Mouse (Mus musculus): ENCODE results near the gene Olfr1156. TPM values are rescaled to one million over a fixed set of nuclear protein-coding genes. Genes with fewer than 3 reads are reported as not detected.

Olfr1156 gene
- total RNA-seq (2021) = under 1 TPM in 1 of 2 experiments, not detected in 1; 0.15 TPM
- long read RNA-seq, experiment 1 = 0 reads
- long read RNA-seq, experiment 2 = 0 reads

DNA sequence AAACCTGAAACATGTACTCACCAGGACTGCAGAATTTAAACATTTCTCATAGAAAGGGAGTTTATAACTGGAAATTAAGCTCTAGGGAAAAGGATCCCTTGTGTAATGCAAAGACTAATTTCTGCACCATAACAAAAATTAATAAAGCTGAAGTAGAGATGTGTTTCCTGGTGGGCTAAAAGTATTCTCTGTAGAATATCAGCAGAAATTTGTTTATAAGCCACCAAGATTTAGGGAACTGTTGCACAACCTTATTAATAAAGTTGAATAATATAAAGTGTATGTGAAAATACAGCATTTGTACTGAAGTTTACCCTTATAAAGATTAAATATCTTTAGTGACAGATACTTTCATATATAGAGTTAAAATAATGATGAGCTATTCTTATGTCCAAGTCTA, at the start of gene Olfr1156:
Gene Olfr1156, minus strand, starts transcription at position 101 of the 400 bp plus-strand sequence.
- no peak for TF ChIP-seq CTCF (conservative IDR thresholded peaks at IDR 0.05)
- no peak for DNase-seq (ENCODE audit: low spot score in 2 of 2)
- Histone ChIP-seq H3K4me3 (no peak within 1 kb of the TSS), H3K27ac (no peak within 1 kb of the TSS)

DNA sequence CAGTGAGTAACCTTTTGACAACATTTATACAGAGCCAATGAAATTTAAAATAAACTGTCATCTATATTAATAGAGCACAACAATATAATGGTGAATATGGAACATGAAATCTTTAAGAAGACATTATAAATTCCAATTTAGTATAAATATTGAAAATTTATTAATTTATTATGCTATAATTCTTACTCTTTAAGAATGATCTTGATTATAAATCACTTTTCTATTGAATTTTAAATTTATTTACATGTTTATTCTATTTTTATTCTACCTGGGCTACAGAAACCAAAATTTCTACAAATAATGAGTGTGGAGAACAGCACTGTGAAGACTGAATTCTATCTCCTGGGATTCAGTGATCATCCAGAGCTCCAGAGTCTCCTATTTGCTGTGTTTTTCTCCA, 36.9 kb upstream of the Olfr1156 start, which contains the start of gene Olfr1158:
Gene Olfr1158, plus strand, starts transcription at position 301 of the 400 bp plus-strand sequence.
- no peak for TF ChIP-seq CTCF (conservative IDR thresholded peaks at IDR 0.05)
- no peak within 1 kb of the TSS for H3K27ac ChIP-seq
- H3K4me3 ChIP-seq = no peak within 1 kb of the TSS
- no peak for DNase-seq (ENCODE audit: low spot score in 2 of 2)

DNA sequence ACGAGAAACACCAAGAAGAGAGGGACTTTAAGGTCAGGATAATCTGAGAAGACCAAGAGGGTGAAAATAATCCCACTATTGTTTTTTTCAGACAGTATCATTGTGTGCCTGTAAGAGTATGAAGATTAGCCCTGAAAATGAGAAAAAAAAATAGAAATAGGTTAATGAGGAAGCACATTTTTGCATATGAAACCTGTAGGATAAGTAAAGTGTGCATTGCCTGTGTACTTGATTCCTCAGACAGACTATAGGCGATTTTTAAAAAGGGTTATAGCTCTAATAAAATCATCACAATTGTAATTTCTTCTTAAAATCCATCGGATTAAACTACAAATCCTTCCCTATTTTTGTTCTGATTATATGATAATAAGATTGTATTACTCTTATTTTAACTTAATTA, 21.7 kb upstream of the Olfr1156 start, which contains the start of gene Olfr74:
Gene Olfr74, minus strand, starts transcription at position 101 of the 400 bp plus-strand sequence.
- H3K27ac ChIP-seq = no peak within 1 kb of the TSS
- no peak within 1 kb of the TSS for H3K4me3 ChIP-seq
- no peak for TF ChIP-seq CTCF (conservative IDR thresholded peaks at IDR 0.05)
- no peak for DNase-seq (ENCODE audit: low spot score in 2 of 2)

DNA sequence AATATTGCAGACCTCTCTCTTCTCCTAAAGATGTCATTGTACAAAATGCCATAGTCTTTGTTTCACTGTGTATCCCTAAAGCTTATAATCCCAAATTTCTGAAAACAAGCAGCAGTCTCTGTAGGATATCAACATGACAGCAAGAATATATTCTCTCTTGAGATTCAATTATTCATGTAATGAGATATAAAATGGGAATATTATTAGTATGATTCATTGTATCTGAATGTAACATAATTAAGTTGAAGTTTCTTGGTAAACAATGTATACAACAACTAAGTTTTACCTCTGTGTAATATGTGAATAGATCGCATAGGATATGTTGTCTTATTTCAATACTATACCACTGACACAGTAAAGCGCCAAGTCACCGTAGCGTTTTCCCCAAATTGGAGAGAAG, 15.3 kb upstream of the Olfr1156 start, which contains the start of gene Olfr1157:
Gene Olfr1157, minus strand, starts transcription at position 101 of the 400 bp plus-strand sequence.
- no peak for DNase-seq (ENCODE audit: low spot score in 2 of 2)

DNA sequence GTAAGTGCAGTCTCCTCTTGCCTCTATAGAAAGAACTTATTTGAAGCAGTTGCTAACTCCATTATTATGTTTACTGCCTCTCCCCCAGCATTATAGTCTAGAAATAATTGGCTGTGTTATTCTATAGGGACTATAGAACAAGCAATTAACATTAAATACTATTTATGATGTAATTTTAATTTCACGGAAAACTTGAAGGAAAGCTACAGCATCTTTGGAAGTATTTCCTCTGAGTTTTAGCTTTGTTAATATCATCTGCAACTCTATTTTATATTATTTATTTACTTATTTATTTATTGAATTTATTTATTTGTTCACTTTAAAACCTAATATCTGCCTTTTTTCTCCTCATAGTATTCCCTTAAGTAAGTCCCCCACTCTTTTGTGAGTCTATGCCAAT, 7.9 kb downstream of the Olfr1156 start, which contains the start of gene Olfr1155:
Gene Olfr1155, minus strand, starts transcription at position 101 of the 400 bp plus-strand sequence.
- Histone ChIP-seq H3K27ac (no peak within 1 kb of the TSS), H3K4me3 (no peak within 1 kb of the TSS)
- TF ChIP-seq CTCF (conservative IDR thresholded peaks at IDR 0.05) = no peak
- DNase-seq (ENCODE audit: low spot score in 2 of 2) = no peak

More for the DNA sequence above, 15.3 kb upstream of the Olfr1156 start, which contains the start of gene Olfr1157:
- H3K4me3 ChIP-seq = no peak within 1 kb of the TSS
- no peak for TF ChIP-seq CTCF (conservative IDR thresholded peaks at IDR 0.05)
- no peak within 1 kb of the TSS for H3K27ac ChIP-seq

DNA sequence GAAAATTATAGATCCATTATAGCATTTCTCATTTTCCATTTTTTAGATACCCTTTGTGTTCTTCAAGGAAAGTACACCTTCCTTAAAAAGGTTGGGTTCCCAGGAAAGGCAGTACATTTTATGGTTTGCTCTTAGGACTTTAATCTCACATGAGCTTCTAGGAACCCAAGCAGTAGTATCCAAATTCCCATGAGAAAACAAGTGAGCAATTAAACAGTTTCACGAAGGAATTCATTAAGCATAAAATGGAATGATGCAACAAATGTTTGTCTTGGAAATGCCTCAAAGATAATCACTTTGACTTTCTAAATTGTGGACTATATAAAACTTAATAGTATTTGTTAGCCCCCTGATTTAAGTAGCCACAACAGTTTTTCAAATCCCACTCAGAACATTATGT, 47.8 kb downstream of the Olfr1156 start, which contains the start of gene Olfr1154:
Gene Olfr1154, minus strand, starts transcription at position 101 of the 400 bp plus-strand sequence.
- Histone ChIP-seq H3K27ac (no peak within 1 kb of the TSS), H3K4me3 (no peak within 1 kb of the TSS)

More for the DNA sequence above, 47.8 kb downstream of the Olfr1156 start, which contains the start of gene Olfr1154:
- no peak for TF ChIP-seq CTCF (conservative IDR thresholded peaks at IDR 0.05)
- DNase-seq (ENCODE audit: low spot score in 2 of 2) = no peak

Other genes starting within 250 kb of the Olfr1156 start
- not detected for gene Olfr1137, start 239.9 kb downstream of the Olfr1156 start, total RNA-seq (2021)
- gene Olfr1138, start 213.1 kb downstream of the Olfr1156 start, total RNA-seq (2021) = not detected
- not detected for gene Olfr1140, start 209.3 kb downstream of the Olfr1156 start, total RNA-seq (2021)
- gene Olfr1141, start 199.1 kb downstream of the Olfr1156 start, total RNA-seq (2021) = not detected
- not detected for gene Olfr152, start 173.6 kb downstream of the Olfr1156 start, total RNA-seq (2021)
- gene Olfr1143, start 152.5 kb downstream of the Olfr1156 start, total RNA-seq (2021) = not detected
- gene Olfr1145, start 143.3 kb downstream of the Olfr1156 start, total RNA-seq (2021) = not detected
- gene Olfr1148, start 122.6 kb downstream of the Olfr1156 start, total RNA-seq (2021) = not detected
- not detected for gene Olfr1150-ps1, start 109.1 kb downstream of the Olfr1156 start, total RNA-seq (2021)
- gene Olfr1151, start 97.2 kb downstream of the Olfr1156 start, total RNA-seq (2021) = not detected
- not detected for gene Olfr1152, start 86.6 kb downstream of the Olfr1156 start, total RNA-seq (2021)
- not detected for gene Olfr1153, start 58.1 kb downstream of the Olfr1156 start, total RNA-seq (2021)
- not detected for gene Olfr1154, start 47.9 kb downstream of the Olfr1156 start, total RNA-seq (2021)
- gene Olfr1155, start 8.0 kb downstream of the Olfr1156 start, total RNA-seq (2021) = not detected
- gene Olfr1157, start 15.2 kb upstream of the Olfr1156 start, total RNA-seq (2021) = not detected
- gene Olfr74, start 21.6 kb upstream of the Olfr1156 start, total RNA-seq (2021) = not detected
- not detected for gene Olfr1158, start 37.0 kb upstream of the Olfr1156 start, total RNA-seq (2021)
- not detected for gene Olfr1160, start 55.2 kb upstream of the Olfr1156 start, total RNA-seq (2021)
- gene Olfr1161, start 69.7 kb upstream of the Olfr1156 start, total RNA-seq (2021) = not detected
- gene Olfr73, start 84.6 kb upstream of the Olfr1156 start, total RNA-seq (2021) = not detected
- not detected for gene Olfr1162, start 98.0 kb upstream of the Olfr1156 start, total RNA-seq (2021)
- not detected for gene Olfr1163, start 118.7 kb upstream of the Olfr1156 start, total RNA-seq (2021)
- not detected for gene Olfr1164, start 140.9 kb upstream of the Olfr1156 start, total RNA-seq (2021)
- not detected for gene Olfr1166, start 175.2 kb upstream of the Olfr1156 start, total RNA-seq (2021)
- not detected for gene Olfr1167, start 202.1 kb upstream of the Olfr1156 start, total RNA-seq (2021)
- gene Olfr1168, start 228.8 kb upstream of the Olfr1156 start, total RNA-seq (2021) = not detected